Mouse (Mus musculus): ENCODE data around the gene Snx12.
A peak's percentile ranks its signal among the peaks of the same experiment; 100 is the strongest.

Gene Snx12

GRCm38 (mm10) chrX:101221834-101222795, at the start of gene Snx12:
Snx12 (minus strand) TSS chrX:101222563.
- DNase-seq (ENCODE audit: extremely low read depth, insufficient read length, low spot score): peak; percentile 97

- DNase-seq (ENCODE audit: extremely low read depth, insufficient read length, low spot score): no peak
Observed at GRCm38 (mm10) chrX:101268755-101269124, 46.4 kb upstream of the Snx12 start, which contains the start of gene Gm20489. Gm20489 (minus strand) TSS chrX:101269023.

GRCm38 (mm10) chrX:101268025-101268754, 45.8 kb upstream of the Snx12 start, which contains the start of gene Il2rg:
Il2rg (minus strand) TSS chrX:101268255.
- no peak for DNase-seq (ENCODE audit: extremely low read depth, insufficient read length, low spot score)

- no peak for DNase-seq (ENCODE audit: extremely low read depth, insufficient read length, low spot score)
Observed at GRCm38 (mm10) chrX:101266631-101267030, 44.3 kb upstream of the Snx12 start.

GRCm38 (mm10) chrX:101263892-101264291, 41.5 kb upstream of the Snx12 start, which contains the start of gene Gm614:
Gm614 (minus strand) TSS chrX:101263992.
- no peak for DNase-seq (ENCODE audit: extremely low read depth, insufficient read length, low spot score)

GRCm38 (mm10) chrX:101260441-101261325, 38.3 kb upstream of the Snx12 start:
- DNase-seq (ENCODE audit: extremely low read depth, insufficient read length, low spot score): no peak

GRCm38 (mm10) chrX:101256603-101257002, 34.2 kb upstream of the Snx12 start:
- DNase-seq (ENCODE audit: extremely low read depth, insufficient read length, low spot score): no peak

GRCm38 (mm10) chrX:101254740-101255139, 32.4 kb upstream of the Snx12 start:
- DNase-seq (ENCODE audit: extremely low read depth, insufficient read length, low spot score): no peak

GRCm38 (mm10) chrX:101253952-101254729, 31.8 kb upstream of the Snx12 start, which contains the start of gene Foxo4:
Foxo4 (plus strand) TSS chrX:101254528.
- peak; percentile 73 for DNase-seq (ENCODE audit: extremely low read depth, insufficient read length, low spot score)

GRCm38 (mm10) chrX:101245011-101245410, 22.6 kb upstream of the Snx12 start:
- no peak for DNase-seq (ENCODE audit: extremely low read depth, insufficient read length, low spot score)

GRCm38 (mm10) chrX:101222796-101223162, 416 bp upstream of the Snx12 start:
- DNase-seq (ENCODE audit: extremely low read depth, insufficient read length, low spot score): no peak

- no peak for DNase-seq (ENCODE audit: extremely low read depth, insufficient read length, low spot score)
Observed at GRCm38 (mm10) chrX:101189285-101189684, 33.1 kb downstream of the Snx12 start.

- DNase-seq (ENCODE audit: extremely low read depth, insufficient read length, low spot score): no peak
Observed at GRCm38 (mm10) chrX:101187647-101188046, 34.7 kb downstream of the Snx12 start.

GRCm38 (mm10) chrX:101173388-101173787, 49.0 kb downstream of the Snx12 start:
- no peak for DNase-seq (ENCODE audit: extremely low read depth, insufficient read length, low spot score)

- DNase-seq (ENCODE audit: extremely low read depth, insufficient read length, low spot score): no peak
Observed at GRCm38 (mm10) chrX:101168425-101168824, 53.9 kb downstream of the Snx12 start.

- DNase-seq (ENCODE audit: extremely low read depth, insufficient read length, low spot score): no peak
Observed at GRCm38 (mm10) chrX:101163739-101164138, 58.6 kb downstream of the Snx12 start.

- no peak for DNase-seq (ENCODE audit: extremely low read depth, insufficient read length, low spot score)
Observed at GRCm38 (mm10) chrX:101163278-101163677, 59.1 kb downstream of the Snx12 start.

- no peak for DNase-seq (ENCODE audit: extremely low read depth, insufficient read length, low spot score)
Observed at GRCm38 (mm10) chrX:101162532-101162931, 59.8 kb downstream of the Snx12 start.

- no peak for DNase-seq (ENCODE audit: extremely low read depth, insufficient read length, low spot score)
Observed at GRCm38 (mm10) chrX:101157488-101157887, 64.9 kb downstream of the Snx12 start.

- no peak for DNase-seq (ENCODE audit: extremely low read depth, insufficient read length, low spot score)
Observed at GRCm38 (mm10) chrX:101156369-101156768, 66.0 kb downstream of the Snx12 start.
